Mouse (Mus musculus): ENCODE data around the gene Bbx.

GRCm38 (mm10) chr16:50220734-50221501 is 211.3 kb downstream of the Bbx start:
- TF ChIP-seq CTCF (IDR thresholded peaks at IDR 0.05; ENCODE audit: low read depth) (no peak), EP300 (IDR thresholded peaks at IDR 0.05; ENCODE audit: low read depth) (no peak)

Data from liver, embryonic 14.5 days (tissue).